Mouse (Mus musculus) kidney, adult 18-20 months (tissue): Measurements from ENCODE around the gene Tas2r117.

Source experiments
- DNase-seq: peaks from one replicate; pipeline ENCODE4 v3.0.0; 2021

Tas2r117 gene

DNA sequence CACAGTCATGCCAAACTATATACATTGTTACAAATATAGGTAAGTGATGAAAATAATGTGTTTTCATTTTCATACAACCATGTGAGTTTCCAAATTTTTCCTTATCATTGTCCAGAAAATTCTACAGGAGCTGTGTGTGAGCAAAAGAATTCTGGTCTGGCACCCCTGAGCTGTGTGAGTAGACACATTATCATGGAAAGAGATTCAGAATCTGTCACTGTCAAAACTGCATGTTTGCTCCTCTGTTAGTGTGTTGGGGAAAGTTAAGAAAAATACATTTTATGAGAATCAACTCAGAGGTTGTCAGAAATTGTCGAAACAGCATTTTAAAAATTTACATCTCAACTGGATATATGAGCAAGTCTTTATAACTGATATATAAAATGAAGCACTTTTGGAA is at the start of gene Tas2r117:
TSS of gene Tas2r117 (plus strand) at position 301 of the 400 bp plus-strand sequence.
- no peak for DNase-seq

- DNase-seq: no peak
Measured at GRCm38 (mm10) chr6:132754430-132754829, 48.2 kb upstream of the Tas2r117 start, which contains the start of gene Tas2r124. Tas2r124 (plus strand) TSS chr6:132754730.

DNA sequence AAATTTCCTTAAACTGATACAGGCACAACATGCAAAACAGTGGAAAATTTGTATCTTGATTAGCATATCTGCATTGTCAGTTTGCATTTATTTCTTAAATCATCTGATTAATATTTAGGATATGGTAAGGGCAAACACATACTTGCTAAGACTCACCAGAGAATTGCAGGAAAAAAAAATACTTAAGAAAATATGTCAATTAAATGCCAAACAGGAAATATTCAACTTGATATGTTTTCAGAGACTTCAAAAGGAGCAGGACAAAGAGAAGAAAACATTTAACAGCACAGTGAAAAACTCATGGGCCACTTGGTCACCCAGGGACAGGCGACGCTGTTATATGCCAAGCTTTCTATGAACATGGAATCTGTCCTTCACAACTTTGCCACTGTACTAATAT is 40.8 kb upstream of the Tas2r117 start, which contains the start of gene Tas2r102:
TSS of gene Tas2r102 (plus strand) at position 301 of the 400 bp plus-strand sequence.
- DNase-seq: no peak

DNA sequence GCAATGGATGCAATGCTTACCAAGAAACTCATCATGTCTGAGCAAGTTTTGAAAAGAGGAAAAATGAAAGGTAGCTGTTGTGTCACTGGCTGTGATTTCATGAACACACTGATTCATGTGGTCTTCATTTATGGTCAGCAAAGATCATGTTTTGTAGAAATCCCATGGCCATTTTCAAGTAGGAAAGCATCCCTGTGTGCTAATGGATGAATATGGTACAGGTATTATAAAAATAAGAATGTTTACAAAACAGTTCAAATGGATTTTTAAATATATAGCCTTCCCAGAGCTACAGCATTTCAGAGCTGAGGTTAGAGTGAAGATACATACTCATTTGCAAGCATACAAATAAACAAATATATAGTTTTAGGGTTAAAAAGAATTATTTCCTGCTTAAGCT is 24.6 kb upstream of the Tas2r117 start, which contains the start of gene Tas2r136:
TSS of gene Tas2r136 (minus strand) at position 101 of the 400 bp plus-strand sequence.
- no peak for DNase-seq

GRCm38 (mm10) chr6:132795393-132795792 is 7.2 kb upstream of the Tas2r117 start:
- DNase-seq: no peak

GRCm38 (mm10) chr6:132846842-132847241 is 44.2 kb downstream of the Tas2r117 start, which contains the start of gene Tas2r123:
Tas2r123 (plus strand) TSS chr6:132847142.
- DNase-seq: no peak
